ENCODE assay signal across 19 mouse cellular contexts in genomic region chr4:108005328-108005727, GRCm38 (mm10). TPM values are rescaled to one million over a fixed set of nuclear protein-coding genes. Genes with fewer than 3 reads are reported as not detected.
DNase-seq lines count a peak whose midpoint lies in the region; ATAC-seq and TF ChIP-seq lines count a peak whose summit lies in the region.
"Had no signal": no experiment of that assay in that cellular context is flagged by ENCODE, and none has a peak within 500 bp of the region (broad histone marks: within the 10 kb centered on the region; RNA-seq: fewer than 3 reads in every experiment).

No protein-coding gene starts in this region.

- H3K9ac ChIP-seq in heart, postnatal 0 days (replicated peaks; ENCODE audit: low read depth, low read length): no peak overlapping the region
- H3K9ac ChIP-seq in embryonic facial prominence, embryonic 15.5 days: no peak overlapping the region
- H3K9ac ChIP-seq: limb, embryonic 13.5 days; liver, postnatal 0 days had no signal

- 37% methylated on average over 7 of the region's 7 CpGs for WGBS in heart, postnatal 0 days
- 51% methylated on average over 7 of the region's 7 CpGs for WGBS in embryonic facial prominence, embryonic 15.5 days

- no peaks in the 10 kb centered on the region; the same call in 1 of the 2 replicates for H3K4me1 ChIP-seq in heart, postnatal 0 days (ENCODE audit: control insufficient read depth, insufficient read depth)
- H3K4me1 ChIP-seq in embryonic facial prominence, embryonic 15.5 days: peaks cover 20% of the 10 kb centered on the region; the same call in 1 of the 2 replicates
- H3K4me1 ChIP-seq: limb, embryonic 13.5 days had no signal

- H3K27me3 ChIP-seq in heart, postnatal 0 days (ENCODE audit: control insufficient read depth, insufficient read depth, low read length): no peaks in the 10 kb centered on the region
- H3K27me3 ChIP-seq in embryonic facial prominence, embryonic 15.5 days: no peaks in the 10 kb centered on the region
- H3K27me3 ChIP-seq: limb, embryonic 13.5 days had no signal

- peak; percentile 41 for DNase-seq in heart, postnatal 0 days (ENCODE audit: low spot score)
- no peak for DNase-seq in heart, adult 8-10 months (ENCODE audit: low spot score)
- DNase-seq in lung, postnatal 10 days: peak; percentile 67
- DNase-seq in lung, postnatal 36 days: no peak
- DNase-seq in NIH3T3 (ENCODE audit: low read depth): peak; percentile 63
- DNase-seq in natural killer cell, adult 2 months (ENCODE audit: low spot score in 2 of 2): no peak
- DNase-seq: adrenal gland, postnatal 36 days; cerebellum, postnatal 14 days; gastrocnemius, postnatal 36 days; heart, postnatal 14 days; kidney, adult 2 months; liver, postnatal 0 days; right cerebral cortex, postnatal 14 days; thymus, adult 2 months had no signal

- TF ChIP-seq EP300 in heart, postnatal 0 days (IDR thresholded peaks at IDR 0.05; ENCODE audit: low read depth): no peak

- H3K4me3 ChIP-seq in heart, postnatal 0 days (ENCODE audit: low read depth, low read length): no peak overlapping the region
- no peak overlapping the region for H3K4me3 ChIP-seq in embryonic facial prominence, embryonic 15.5 days (replicated peaks)
- H3K4me3 ChIP-seq: limb, embryonic 13.5 days had no signal

- no peak overlapping the region for H3K4me2 ChIP-seq in heart, postnatal 0 days (ENCODE audit: low read depth, low read length)
- no peak overlapping the region for H3K4me2 ChIP-seq in embryonic facial prominence, embryonic 15.5 days (replicated peaks)
- H3K4me2 ChIP-seq: limb, embryonic 13.5 days had no signal

- H3K36me3 ChIP-seq in heart, postnatal 0 days (replicated peaks; ENCODE audit: control insufficient read depth, insufficient read depth, low read length): no peaks in the 10 kb centered on the region
- H3K36me3 ChIP-seq in embryonic facial prominence, embryonic 15.5 days: no peaks in the 10 kb centered on the region
- H3K36me3 ChIP-seq: limb, embryonic 13.5 days had no signal

- no peak overlapping the region for H3K27ac ChIP-seq in heart, postnatal 0 days (ENCODE audit: low read depth)
- H3K27ac ChIP-seq in embryonic facial prominence, embryonic 15.5 days (replicated peaks): 0 out of 2 replicates have a peak overlapping the region, but pooled peaks have one; percentile 17
- H3K27ac ChIP-seq: limb, embryonic 13.5 days had no signal

- no peaks in the 10 kb centered on the region for H3K9me3 ChIP-seq in heart, postnatal 0 days (replicated peaks; ENCODE audit: control insufficient read depth, low read length)
- H3K9me3 ChIP-seq in embryonic facial prominence, embryonic 15.5 days (replicated peaks): no peaks in the 10 kb centered on the region
- H3K9me3 ChIP-seq: limb, embryonic 13.5 days had no signal

- ATAC-seq in heart, postnatal 0 days (ENCODE audit: insufficient read depth, low read depth): peak; percentile 70
- no peak for ATAC-seq in embryonic facial prominence, embryonic 15.5 days (ENCODE audit: insufficient number of reproducible peaks, low FRiP score, low TSS enrichment, low read depth)
- ATAC-seq: activated CD4-positive, CD25-positive, alpha-beta regulatory T cell, adult 4 months; CD4-positive, CD25-positive, alpha-beta regulatory T cell, adult 4 months; liver, postnatal 0 days; midbrain, embryonic 16.5 days had no signal

- no peak for TF ChIP-seq CTCF in heart, postnatal 0 days (IDR thresholded peaks at IDR 0.05; ENCODE audit: low read depth)

RNA-seq across cellular contexts. Expression of gene Slc1a7, which starts 37.2 kb away (rescaled TPM):
- total RNA-seq in heart, postnatal 0 days (2014; rRNA removed; ENCODE audit: low replicate concordance): 0.65 TPM in 1 of 2 replicates, not detected in the other
- 0.08 and 0.10 TPM in 2 replicates for polyA plus RNA-seq in heart, postnatal 0 days (2015; fragmentation: Nextera tagmentation; extraction: Ambion mirVana)
- under 1 TPM in 3 of 4 experiments, not detected in 1; 0.16 to 0.60 (median 0.41) TPM for total RNA-seq in heart, adult 8-10 months (2022)
- polyA plus RNA-seq in embryonic facial prominence, embryonic 15.5 days (2015; fragmentation: Nextera tagmentation; extraction: Ambion mirVana): 0.12 and 0.16 TPM in 2 replicates
- polyA plus RNA-seq: CD4-positive, CD25-positive, alpha-beta regulatory T cell, adult 4 months; limb, embryonic 13.5 days; liver, postnatal 0 days; midbrain, embryonic 16.5 days had no signal

Comparison
In these comparisons a context has a peak if more than half of its experiments do, and no peak if none do; other contexts are left out.
1. DNase-seq: peak in heart, postnatal 0 days (single experiment), lung, postnatal 10 days (single experiment) and NIH3T3 (single experiment); none in heart, adult 8-10 months (single experiment), lung, postnatal 36 days (single experiment) and natural killer cell, adult 2 months (0 of 2).